Mouse (Mus musculus): ENCODE data around the gene Fbxl17.

- TF ChIP-seq CTCF (IDR thresholded peaks at IDR 0.05; ENCODE audit: borderline replicate concordance, control insufficient read depth, extremely low read depth, insufficient read depth, low read length, poor library complexity) (no peak), POLR2A (IDR thresholded peaks at IDR 0.05; ENCODE audit: control insufficient read depth, extremely low read depth, insufficient read depth, low read length, poor library complexity) (no peak)
Observed at GRCm38 (mm10) chr17:63458052-63458451, 41.8 kb downstream of the Fbxl17 start.
